Mouse (Mus musculus): ENCODE measurements around the gene Jph4. TPM values are rescaled to one million over a fixed set of nuclear protein-coding genes. Genes with fewer than 3 reads are reported as not detected.
A peak's percentile ranks its signal among the peaks of the same experiment; 100 is the strongest.

Jph4 gene
- total and polyA plus RNA-seq, 3 experiments = not detected

GRCm38 (mm10) chr14:55091209-55091865 is 25.4 kb downstream of the Jph4 start:
- no peaks in the 10 kb centered on the region for H3K9me3 ChIP-seq (replicated peaks; ENCODE audit: insufficient read depth, low read length)
- peaks cover 0 to 4% of the 10 kb centered on the region in 2 experiments; a peak in 1 of 4 replicates for H3K36me3 ChIP-seq (ENCODE audit: control insufficient read depth in 1 of 2, insufficient read depth in 2 of 2, low read length in 2 of 2)
- H3K79me2 ChIP-seq (ENCODE audit: control insufficient read depth, insufficient read depth, low read length, poor library complexity) = peaks cover 7% of the 10 kb centered on the region
- H3K9ac ChIP-seq (ENCODE audit: control insufficient read depth, low read depth, low read length, poor library complexity, severe bottlenecking) = peak overlapping the region; percentile 69
- H3K27ac ChIP-seq (ENCODE audit: control insufficient read depth, low read depth, low read length) = peak overlapping the region; percentile 31; the same call in 1 of the 2 replicates
- H3K4me1 ChIP-seq (ENCODE audit: control insufficient read depth in 1 of 2, insufficient read depth in 2 of 2, low read length in 2 of 2) = peaks cover 0 to 12% of the 10 kb centered on the region in 2 experiments; a peak in 3 of 4 replicates
- TF ChIP-seq POLR2A (IDR thresholded peaks at IDR 0.05; ENCODE audit: control insufficient read depth in 1 of 2, insufficient read depth in 1 of 2, low read depth in 1 of 2, low read length in 2 of 2, poor library complexity in 1 of 2) (0 out of 4 replicates have a peak, but pooled peaks of 1 of the 2 experiments have one; percentile 23), EP300 (IDR thresholded peaks at IDR 0.05; ENCODE audit: low read depth in 1 of 2, low read length in 2 of 2) (no peak)
- peak overlapping the region; percentile 92 to 99 for H3K4me3 ChIP-seq (ENCODE audit: control insufficient read depth in 1 of 2, insufficient read depth in 1 of 2, low read depth in 2 of 2, low read length in 2 of 2)
- no peak for DNase-seq (ENCODE audit: low read depth, low spot score)
- no peaks in the 10 kb centered on the region for H3K27me3 ChIP-seq (ENCODE audit: control insufficient read depth in 1 of 2, insufficient read depth in 2 of 2, low read length in 2 of 2)

GRCm38 (mm10) chr14:55089199-55089947 is 27.4 kb downstream of the Jph4 start:
- no peak overlapping the region for H3K9ac ChIP-seq (ENCODE audit: control insufficient read depth, low read depth, low read length, poor library complexity, severe bottlenecking)
- no peak for DNase-seq (ENCODE audit: low read depth, low spot score)
- TF ChIP-seq ZKSCAN1 (IDR thresholded peaks at IDR 0.05; ENCODE audit: low read depth, low read length) (no peak), UBTF (IDR thresholded peaks at IDR 0.05; ENCODE audit: borderline replicate concordance, insufficient read depth, low read depth, low read length) (no peak), ZNF384 (IDR thresholded peaks at IDR 0.05; ENCODE audit: low read depth, low read length) (no peak), CHD1 (IDR thresholded peaks at IDR 0.05; ENCODE audit: low read depth, low read length) (no peak), CTCF (IDR thresholded peaks at IDR 0.05 in 2 of 3, conservative IDR thresholded peaks at IDR 0.05 in 1 of 3; ENCODE audit: control insufficient read depth in 1 of 3, insufficient read depth in 1 of 3, low read depth in 2 of 3, low read length in 3 of 3, poor library complexity in 1 of 3, severe bottlenecking in 1 of 3) (no peak), BHLHE40 (IDR thresholded peaks at IDR 0.05; ENCODE audit: borderline replicate concordance, low read depth, low read length) (no peak), NRF1 (IDR thresholded peaks at IDR 0.05; ENCODE audit: insufficient read depth, low read depth, low read length, poor library complexity, severe bottlenecking) (no peak)
- no peaks in the 10 kb centered on the region for H3K27me3 ChIP-seq (ENCODE audit: control insufficient read depth in 1 of 2, insufficient read depth in 2 of 2, low read length in 2 of 2)
- H3K9me3 ChIP-seq (replicated peaks; ENCODE audit: insufficient read depth, low read length) = no peaks in the 10 kb centered on the region
- no peak overlapping the region for H3K27ac ChIP-seq (ENCODE audit: control insufficient read depth, low read depth, low read length)
- H3K36me3 ChIP-seq (ENCODE audit: control insufficient read depth in 1 of 2, insufficient read depth in 2 of 2, low read length in 2 of 2) = peaks cover 0 to 4% of the 10 kb centered on the region in 2 experiments; a peak in 1 of 4 replicates
- H3K79me2 ChIP-seq (ENCODE audit: control insufficient read depth, insufficient read depth, low read length, poor library complexity) = no peaks in the 10 kb centered on the region; the same call in 1 of the 2 replicates
- no peak overlapping the region for H3K4me3 ChIP-seq (ENCODE audit: control insufficient read depth in 1 of 2, insufficient read depth in 1 of 2, low read depth in 2 of 2, low read length in 2 of 2)
- peaks cover 0 to 5% of the 10 kb centered on the region in 2 experiments; a peak in 2 of 4 replicates for H3K4me1 ChIP-seq (ENCODE audit: control insufficient read depth in 1 of 2, insufficient read depth in 2 of 2, low read length in 2 of 2)

GRCm38 (mm10) chr14:55086009-55086514 is 30.7 kb downstream of the Jph4 start:
- no peaks in the 10 kb centered on the region for H3K27me3 ChIP-seq (ENCODE audit: control insufficient read depth in 1 of 2, insufficient read depth in 2 of 2, low read length in 2 of 2)
- no peak overlapping the region for H3K27ac ChIP-seq (ENCODE audit: control insufficient read depth, low read depth, low read length)
- 0 out of 4 replicates have a peak, but pooled peaks cover 0 to 4% of the 10 kb centered on the region in 2 experiments for H3K36me3 ChIP-seq (ENCODE audit: control insufficient read depth in 1 of 2, insufficient read depth in 2 of 2, low read length in 2 of 2)
- no peak for TF ChIP-seq MYB (IDR thresholded peaks at IDR 0.05; ENCODE audit: low read depth, low read length)
- no peak for TF ChIP-seq ETS1 (IDR thresholded peaks at IDR 0.05; ENCODE audit: low read depth, low read length)
- no peak for TF ChIP-seq POLR2AphosphoS5 (IDR thresholded peaks at IDR 0.05; ENCODE audit: borderline replicate concordance, low read depth, low read length)
- no peak for TF ChIP-seq UBTF (IDR thresholded peaks at IDR 0.05; ENCODE audit: borderline replicate concordance, insufficient read depth, low read depth, low read length)
- no peak for TF ChIP-seq KAT2A (conservative IDR thresholded peaks at IDR 0.05; ENCODE audit: low read depth, low read length)
- no peak for TF ChIP-seq CHD1 (IDR thresholded peaks at IDR 0.05; ENCODE audit: low read depth, low read length)
- TF ChIP-seq RCOR1 (IDR thresholded peaks at IDR 0.05; ENCODE audit: low read depth, low read length) = no peak
- TF ChIP-seq HCFC1 (IDR thresholded peaks at IDR 0.05; ENCODE audit: low read depth, low read length) = no peak
- TF ChIP-seq NRF1 (IDR thresholded peaks at IDR 0.05; ENCODE audit: insufficient read depth, low read depth, low read length, poor library complexity, severe bottlenecking) = no peak
- TF ChIP-seq MXI1 (IDR thresholded peaks at IDR 0.05; ENCODE audit: low read depth, low read length) = no peak
- TF ChIP-seq EP300 (IDR thresholded peaks at IDR 0.05; ENCODE audit: low read depth in 1 of 2, low read length in 2 of 2) = no peak
- no peak for DNase-seq (ENCODE audit: low read depth, low spot score)
- H3K9ac ChIP-seq (ENCODE audit: control insufficient read depth, low read depth, low read length, poor library complexity, severe bottlenecking) = no peak overlapping the region
- peaks cover 0 to 4% of the 10 kb centered on the region in 2 experiments; a peak in 2 of 4 replicates for H3K4me1 ChIP-seq (ENCODE audit: control insufficient read depth in 1 of 2, insufficient read depth in 2 of 2, low read length in 2 of 2)
- no peak overlapping the region for H3K4me3 ChIP-seq (ENCODE audit: control insufficient read depth in 1 of 2, insufficient read depth in 1 of 2, low read depth in 2 of 2, low read length in 2 of 2)
- H3K9me3 ChIP-seq (replicated peaks; ENCODE audit: insufficient read depth, low read length) = no peaks in the 10 kb centered on the region
- H3K79me2 ChIP-seq (ENCODE audit: control insufficient read depth, insufficient read depth, low read length, poor library complexity) = no peaks in the 10 kb centered on the region

Measured in MEL (cell line).